Comparison of ENCODE assay signal across 8 mouse cellular contexts in genomic region chr11:35798874-35799273, GRCm38 (mm10). TPM values are rescaled to one million over a fixed set of nuclear protein-coding genes. Genes with fewer than 3 reads are reported as not detected.
DNase-seq lines count a peak whose midpoint lies in the region; ATAC-seq lines count a peak whose summit lies in the region.

TSS of gene Fbll1 (minus strand) at chr11:35798884.

- no peak for DNase-seq in layer of hippocampus, adult 8-10 months (ENCODE audit: low spot score in 2 of 2)
- DNase-seq in layer of hippocampus, adult 11-12 months (ENCODE audit: low spot score): no peak
- peak; percentile 11 for DNase-seq in adrenal gland, adult 8-10 months
- DNase-seq in left cerebral cortex, postnatal 14 days (ENCODE audit: low spot score in 2 of 2): peak in 1 of 2 experiments; percentile 20

- 15% methylated on average over 11 of the region's 11 CpGs for WGBS in embryonic facial prominence, embryonic 12.5 days
- WGBS in hindbrain, embryonic 12.5 days: 10% methylated on average over 11 of the region's 11 CpGs
- WGBS in midbrain, embryonic 13.5 days: 7% methylated on average over 11 of the region's 11 CpGs

- peaks cover 53% of the 10 kb centered on the region for H3K27me3 ChIP-seq in embryonic facial prominence, embryonic 12.5 days
- peaks cover 55% of the 10 kb centered on the region for H3K27me3 ChIP-seq in hindbrain, embryonic 12.5 days
- H3K27me3 ChIP-seq in midbrain, embryonic 13.5 days: peaks cover 43% of the 10 kb centered on the region

- no peak for ATAC-seq in embryonic facial prominence, embryonic 12.5 days (ENCODE audit: insufficient number of reproducible peaks, insufficient read depth, low FRiP score, low TSS enrichment)
- ATAC-seq in hindbrain, embryonic 12.5 days (ENCODE audit: low FRiP score): no peak
- peak; percentile 41 for ATAC-seq in midbrain, embryonic 13.5 days
- ATAC-seq in erythroid progenitor cell, adult 5-6 weeks (replicated peaks; ENCODE audit: low FRiP score, poor library complexity, severe bottlenecking): no peak

- peak within 1 kb of the TSS; percentile 46 for H3K4me3 ChIP-seq in embryonic facial prominence, embryonic 12.5 days
- peak within 1 kb of the TSS; percentile 69 for H3K4me3 ChIP-seq in hindbrain, embryonic 12.5 days
- peak within 1 kb of the TSS; percentile 72 for H3K4me3 ChIP-seq in midbrain, embryonic 13.5 days (replicated peaks)

- peak within 1 kb of the TSS; percentile 71 for H3K4me2 ChIP-seq in embryonic facial prominence, embryonic 12.5 days (replicated peaks)
- peak within 1 kb of the TSS; percentile 87 for H3K4me2 ChIP-seq in hindbrain, embryonic 12.5 days (replicated peaks)
- H3K4me2 ChIP-seq in midbrain, embryonic 13.5 days (replicated peaks): peak within 1 kb of the TSS; percentile 85

- no peaks in the 10 kb centered on the region for H3K36me3 ChIP-seq in embryonic facial prominence, embryonic 12.5 days
- H3K36me3 ChIP-seq in hindbrain, embryonic 12.5 days: no peaks in the 10 kb centered on the region
- no peaks in the 10 kb centered on the region for H3K36me3 ChIP-seq in midbrain, embryonic 13.5 days

- peaks cover 13% of the 10 kb centered on the region for H3K4me1 ChIP-seq in embryonic facial prominence, embryonic 12.5 days
- H3K4me1 ChIP-seq in hindbrain, embryonic 12.5 days: peaks cover 12% of the 10 kb centered on the region
- peaks cover 21% of the 10 kb centered on the region for H3K4me1 ChIP-seq in midbrain, embryonic 13.5 days (replicated peaks)

- no peaks in the 10 kb centered on the region for H3K9me3 ChIP-seq in embryonic facial prominence, embryonic 12.5 days
- no peaks in the 10 kb centered on the region for H3K9me3 ChIP-seq in hindbrain, embryonic 12.5 days (replicated peaks)
- H3K9me3 ChIP-seq in midbrain, embryonic 13.5 days: no peaks in the 10 kb centered on the region

- intact Hi-C loops in left cerebral cortex, postnatal 14 days (cut with DNase I): no loop called here

- H3K27ac ChIP-seq in embryonic facial prominence, embryonic 12.5 days: no peak within 1 kb of the TSS
- peak within 1 kb of the TSS; percentile 87 for H3K27ac ChIP-seq in hindbrain, embryonic 12.5 days
- peak within 1 kb of the TSS; percentile 89 for H3K27ac ChIP-seq in midbrain, embryonic 13.5 days

- peak within 1 kb of the TSS; percentile 38; the same call in 1 of the 2 replicates for H3K9ac ChIP-seq in embryonic facial prominence, embryonic 12.5 days
- H3K9ac ChIP-seq in hindbrain, embryonic 12.5 days: peak within 1 kb of the TSS; percentile 75
- peak within 1 kb of the TSS; percentile 82 for H3K9ac ChIP-seq in midbrain, embryonic 13.5 days (replicated peaks)

RNA-seq across cellular contexts. Expression of gene Fbll1, which starts in this region (rescaled TPM):
- total RNA-seq in layer of hippocampus, adult 8-10 months (2022): 10 to 100 TPM; 37.1 to 42.2 (median 41.1) TPM
- total RNA-seq in adrenal gland, adult 8-10 months (2022): 1 to 10 TPM in 1 of 4 experiments, under 1 TPM in 3; 0.31 to 1.1 (median 0.94) TPM
- polyA plus RNA-seq in embryonic facial prominence, embryonic 12.5 days (2016; fragmentation: Nextera tagmentation; extraction: Ambion mirVana): 1.3 and 1.5 TPM in 2 replicates
- polyA plus RNA-seq in hindbrain, embryonic 12.5 days (2016; fragmentation: Nextera tagmentation; extraction: Ambion mirVana): 13.1 and 15.3 TPM in 2 replicates
- 10 to 100 TPM; 48.7 to 50.3 TPM for total RNA-seq in left cerebral cortex, postnatal 14 days (2021)
- polyA plus RNA-seq in midbrain, embryonic 13.5 days (2015; fragmentation: Nextera tagmentation; extraction: Ambion mirVana): 8.6 and 13.2 TPM in 2 replicates
- total RNA-seq in erythroid progenitor cell, adult 5-6 weeks (2015; ENCODE audit: low replicate concordance): not detected in 2 replicates
- not detected in 2 replicates for total RNA-seq in erythroid progenitor cell, adult 5-6 weeks (2017; ENCODE audit: low replicate concordance)

Comparison
In these comparisons a context has a peak if more than half of its experiments do, and no peak if none do; other contexts are left out.
1. RNA of gene Fbll1 (total RNA-seq): 48.7 to 50.3 TPM in left cerebral cortex, postnatal 14 days and 37.1 to 42.2 TPM in layer of hippocampus, adult 8-10 months; 0.31 to 1.1 TPM in adrenal gland, adult 8-10 months and not detected in erythroid progenitor cell, adult 5-6 weeks; every median in the first group is over 10 times any median in the second.
2. Peak in every context shown above with its lines, with median percentiles within 50 percentile points of each other: H3K4me2 ChIP-seq, H3K4me3 ChIP-seq and H3K9ac ChIP-seq.